Mouse (Mus musculus): ENCODE data around the gene Klc1. TPM values are rescaled to one million over a fixed set of nuclear protein-coding genes. Genes with fewer than 3 reads are reported as not detected.
A peak's percentile ranks its signal among the peaks of the same experiment; 100 is the strongest.

Gene Klc1
- polyA plus RNA-seq, 1 experiment, result 790 TPM

GRCm38 (mm10) chr12:111754710-111755109 lies 3.9 kb upstream of the Klc1 start:
- peaks cover 1% of the 10 kb centered on the region; the same call in 1 of the 2 replicates for H3K4me1 ChIP-seq (ENCODE audit: control insufficient read depth, insufficient read depth, low read length)
- TF ChIP-seq CTCF (IDR thresholded peaks at IDR 0.05; ENCODE audit: extremely low read depth, insufficient read depth, low read length), result no peak
- no peak for TF ChIP-seq POLR2A (IDR thresholded peaks at IDR 0.05; ENCODE audit: extremely low read depth, insufficient read depth, low read length)
- H3K27ac ChIP-seq (ENCODE audit: insufficient read depth, low read length), result no peak overlapping the region
- no peak overlapping the region for H3K4me3 ChIP-seq (ENCODE audit: insufficient read depth, low read length)

- Histone ChIP-seq H3K4me3 (ENCODE audit: insufficient read depth, low read length) (no peak overlapping the region), H3K4me1 (ENCODE audit: control insufficient read depth, insufficient read depth, low read length) (peaks cover 1% of the 10 kb centered on the region; the same call in 1 of the 2 replicates), H3K27ac (ENCODE audit: insufficient read depth, low read length) (no peak overlapping the region)
- TF ChIP-seq CTCF (IDR thresholded peaks at IDR 0.05; ENCODE audit: extremely low read depth, insufficient read depth, low read length), result no peak
- no peak for TF ChIP-seq POLR2A (IDR thresholded peaks at IDR 0.05; ENCODE audit: extremely low read depth, insufficient read depth, low read length)
Measured at GRCm38 (mm10) chr12:111755231-111755630, 3.4 kb upstream of the Klc1 start.

DNA sequence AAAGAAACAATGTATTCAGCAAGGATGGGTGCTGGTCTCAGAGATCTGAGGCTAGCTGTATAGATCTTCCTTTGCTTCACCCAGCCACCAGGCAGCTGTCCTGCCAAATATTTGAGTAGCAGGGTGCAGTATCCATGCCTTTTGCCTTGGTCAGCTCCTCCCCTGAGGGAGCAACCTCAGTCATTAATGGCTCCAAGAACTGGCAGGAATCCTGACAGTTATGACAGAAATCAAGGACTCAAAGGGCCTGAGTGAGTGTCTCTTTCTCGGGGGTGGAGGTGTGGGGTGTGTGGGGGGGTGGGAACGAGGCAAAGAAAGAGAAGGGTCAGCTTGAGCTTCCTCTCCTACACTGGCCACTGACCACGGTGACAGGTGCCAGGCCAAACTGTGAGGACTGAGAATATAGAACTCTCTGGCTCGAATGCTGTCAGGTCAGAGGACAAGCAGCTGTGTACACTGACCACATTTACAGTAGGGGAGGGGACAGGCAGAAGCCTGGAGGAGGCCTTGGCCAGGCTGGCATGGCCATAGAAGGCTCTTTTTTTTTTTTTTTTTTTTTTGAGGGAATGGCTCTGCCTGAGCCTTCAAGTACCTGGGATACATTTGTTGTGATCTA lies 2.5 kb upstream of the Klc1 start:
- H3K4me3 ChIP-seq (ENCODE audit: insufficient read depth, low read length), result no peak overlapping the region
- no peak overlapping the region for H3K27ac ChIP-seq (ENCODE audit: insufficient read depth, low read length)
- peaks cover 5% of the 10 kb centered on the region for H3K4me1 ChIP-seq (ENCODE audit: control insufficient read depth, insufficient read depth, low read length)
- TF ChIP-seq CTCF (IDR thresholded peaks at IDR 0.05; ENCODE audit: extremely low read depth, insufficient read depth, low read length) (no peak), POLR2A (IDR thresholded peaks at IDR 0.05; ENCODE audit: extremely low read depth, insufficient read depth, low read length) (no peak)

GRCm38 (mm10) chr12:111756698-111757082 lies 2.0 kb upstream of the Klc1 start:
- TF ChIP-seq CTCF (IDR thresholded peaks at IDR 0.05; ENCODE audit: extremely low read depth, insufficient read depth, low read length) (no peak), POLR2A (IDR thresholded peaks at IDR 0.05; ENCODE audit: extremely low read depth, insufficient read depth, low read length) (no peak)
- no peak overlapping the region for H3K4me3 ChIP-seq (ENCODE audit: insufficient read depth, low read length)
- peaks cover 7% of the 10 kb centered on the region for H3K4me1 ChIP-seq (ENCODE audit: control insufficient read depth, insufficient read depth, low read length)
- H3K27ac ChIP-seq (ENCODE audit: insufficient read depth, low read length), result no peak overlapping the region

GRCm38 (mm10) chr12:111757561-111758325 lies 906 bp upstream of the Klc1 start:
- no peak for TF ChIP-seq POLR2A (IDR thresholded peaks at IDR 0.05; ENCODE audit: extremely low read depth, insufficient read depth, low read length)
- TF ChIP-seq CTCF (IDR thresholded peaks at IDR 0.05; ENCODE audit: extremely low read depth, insufficient read depth, low read length), result no peak
- H3K27ac ChIP-seq (ENCODE audit: insufficient read depth, low read length), result peak overlapping the region; percentile 100
- peak overlapping the region; percentile 89 for H3K4me3 ChIP-seq (ENCODE audit: insufficient read depth, low read length)
- peaks cover 14% of the 10 kb centered on the region for H3K4me1 ChIP-seq (ENCODE audit: control insufficient read depth, insufficient read depth, low read length)

- peak overlapping the region; percentile 89 for H3K4me3 ChIP-seq (ENCODE audit: insufficient read depth, low read length)
- H3K4me1 ChIP-seq (ENCODE audit: control insufficient read depth, insufficient read depth, low read length), result peaks cover 19% of the 10 kb centered on the region
- TF ChIP-seq POLR2A (IDR thresholded peaks at IDR 0.05; ENCODE audit: extremely low read depth, insufficient read depth, low read length), result no peak
- no peak for TF ChIP-seq CTCF (IDR thresholded peaks at IDR 0.05; ENCODE audit: extremely low read depth, insufficient read depth, low read length)
- H3K27ac ChIP-seq (ENCODE audit: insufficient read depth, low read length), result peak overlapping the region; percentile 100
Measured at GRCm38 (mm10) chr12:111759176-111760061, 770 bp downstream of the Klc1 start.

GRCm38 (mm10) chr12:111760306-111760908 lies 1.8 kb downstream of the Klc1 start:
- Histone ChIP-seq H3K27ac (ENCODE audit: insufficient read depth, low read length) (no peak overlapping the region), H3K4me1 (ENCODE audit: control insufficient read depth, insufficient read depth, low read length) (peaks cover 19% of the 10 kb centered on the region), H3K4me3 (ENCODE audit: insufficient read depth, low read length) (peak overlapping the region; percentile 89; the same call in 1 of the 2 replicates)
- TF ChIP-seq CTCF (IDR thresholded peaks at IDR 0.05; ENCODE audit: extremely low read depth, insufficient read depth, low read length) (no peak), POLR2A (IDR thresholded peaks at IDR 0.05; ENCODE audit: extremely low read depth, insufficient read depth, low read length) (no peak)

GRCm38 (mm10) chr12:111762620-111763280 lies 4.1 kb downstream of the Klc1 start:
- H3K27ac ChIP-seq (ENCODE audit: insufficient read depth, low read length), result no peak overlapping the region
- peaks cover 38% of the 10 kb centered on the region for H3K4me1 ChIP-seq (ENCODE audit: control insufficient read depth, insufficient read depth, low read length)
- TF ChIP-seq POLR2A (IDR thresholded peaks at IDR 0.05; ENCODE audit: extremely low read depth, insufficient read depth, low read length), result no peak
- no peak for TF ChIP-seq CTCF (IDR thresholded peaks at IDR 0.05; ENCODE audit: extremely low read depth, insufficient read depth, low read length)
- no peak overlapping the region for H3K4me3 ChIP-seq (ENCODE audit: insufficient read depth, low read length)
